Mouse (Mus musculus): ENCODE results near the gene Uqcc3.

The Uqcc3 gene

GRCm38 (mm10) chr19:8880311-8881033 is at the start of gene Uqcc3:
TSS of gene Uqcc3 (minus strand) at chr19:8880923.
- peak; percentile 93 to 97 for DNase-seq (ENCODE audit: inconsistent age in 2 of 2, low spot score in 1 of 2)

GRCm38 (mm10) chr19:8930117-8930516 is 49.4 kb upstream of the Uqcc3 start:
- DNase-seq (ENCODE audit: inconsistent age in 2 of 2, low spot score in 1 of 2) = no peak

- DNase-seq (ENCODE audit: inconsistent age in 2 of 2, low spot score in 1 of 2) = peak; percentile 96 to 99
Measured at GRCm38 (mm10) chr19:8929224-8930088, 48.7 kb upstream of the Uqcc3 start, which contains the start of the genes Rom1 and Eml3. TSS of gene Rom1 (minus strand) at chr19:8929356. TSS of gene Eml3 (plus strand) at chr19:8929552.

GRCm38 (mm10) chr19:8928689-8929223 is 48.0 kb upstream of the Uqcc3 start:
- DNase-seq (ENCODE audit: inconsistent age in 2 of 2, low spot score in 1 of 2) = no peak

- DNase-seq (ENCODE audit: inconsistent age in 2 of 2, low spot score in 1 of 2) = peak; percentile 21 to 50
Measured at GRCm38 (mm10) chr19:8927891-8928525, 47.3 kb upstream of the Uqcc3 start.

GRCm38 (mm10) chr19:8926766-8927165 is 46.0 kb upstream of the Uqcc3 start:
- peak in 1 of 2 experiments; percentile 18 for DNase-seq (ENCODE audit: inconsistent age in 2 of 2, low spot score in 1 of 2)

- DNase-seq (ENCODE audit: inconsistent age in 2 of 2, low spot score in 1 of 2) = peak in 1 of 2 experiments; percentile 17
Measured at GRCm38 (mm10) chr19:8921741-8922140, 41.0 kb upstream of the Uqcc3 start.

GRCm38 (mm10) chr19:8920836-8921291 is 40.1 kb upstream of the Uqcc3 start:
- DNase-seq (ENCODE audit: inconsistent age in 2 of 2, low spot score in 1 of 2) = peak; percentile 32 to 85

- DNase-seq (ENCODE audit: inconsistent age in 2 of 2, low spot score in 1 of 2) = peak; percentile 98 to 99
Measured at GRCm38 (mm10) chr19:8920073-8920736, 39.5 kb upstream of the Uqcc3 start, which contains the start of gene B3gat3. TSS of gene B3gat3 (plus strand) at chr19:8920374.

- DNase-seq (ENCODE audit: inconsistent age in 2 of 2, low spot score in 1 of 2) = no peak
Measured at GRCm38 (mm10) chr19:8919684-8920072, 39.0 kb upstream of the Uqcc3 start.

GRCm38 (mm10) chr19:8919000-8919399 is 38.3 kb upstream of the Uqcc3 start:
- no peak for DNase-seq (ENCODE audit: inconsistent age in 2 of 2, low spot score in 1 of 2)

- DNase-seq (ENCODE audit: inconsistent age in 2 of 2, low spot score in 1 of 2) = no peak
Measured at GRCm38 (mm10) chr19:8914212-8914611, 33.5 kb upstream of the Uqcc3 start.

- DNase-seq (ENCODE audit: inconsistent age in 2 of 2, low spot score in 1 of 2) = no peak
Measured at GRCm38 (mm10) chr19:8911810-8912209, 31.1 kb upstream of the Uqcc3 start.

GRCm38 (mm10) chr19:8908531-8908930 is 27.8 kb upstream of the Uqcc3 start:
- DNase-seq (ENCODE audit: inconsistent age in 2 of 2, low spot score in 1 of 2) = no peak

GRCm38 (mm10) chr19:8903412-8903811 is 22.7 kb upstream of the Uqcc3 start:
- no peak for DNase-seq (ENCODE audit: inconsistent age in 2 of 2, low spot score in 1 of 2)

- peak in 1 of 2 experiments; percentile 51 for DNase-seq (ENCODE audit: inconsistent age in 2 of 2, low spot score in 1 of 2)
Measured at GRCm38 (mm10) chr19:8899079-8899478, 18.4 kb upstream of the Uqcc3 start.

GRCm38 (mm10) chr19:8898576-8898975 is 17.9 kb upstream of the Uqcc3 start:
- no peak for DNase-seq (ENCODE audit: inconsistent age in 2 of 2, low spot score in 1 of 2)

- peak; percentile 97 to 98 for DNase-seq (ENCODE audit: inconsistent age in 2 of 2, low spot score in 1 of 2)
Measured at GRCm38 (mm10) chr19:8897865-8898495, 17.3 kb upstream of the Uqcc3 start, which contains the start of gene Ganab. TSS of gene Ganab (plus strand) at chr19:8898071.

GRCm38 (mm10) chr19:8897211-8897864 is 16.6 kb upstream of the Uqcc3 start:
- peak in 1 of 2 experiments; percentile 73 for DNase-seq (ENCODE audit: inconsistent age in 2 of 2, low spot score in 1 of 2)

All from adrenal gland, adult (tissue).